Mouse (Mus musculus): ENCODE data around the gene Aqp9. TPM values are rescaled to one million over a fixed set of nuclear protein-coding genes. Genes with fewer than 3 reads are reported as not detected.

Gene Aqp9
- polyA plus RNA-seq, 1 experiment = 0.32 TPM

- no peaks in the 10 kb centered on the region for H3K79me2 ChIP-seq (ENCODE audit: control insufficient read depth, insufficient read depth)
- no peaks in the 10 kb centered on the region for H3K36me3 ChIP-seq (ENCODE audit: control insufficient read depth, insufficient read depth)
- TF ChIP-seq POLR2A (IDR thresholded peaks at IDR 0.05; ENCODE audit: insufficient read length, low read depth) (no peak), MAX (IDR thresholded peaks at IDR 0.05; ENCODE audit: low read depth) (no peak), E2F4 (IDR thresholded peaks at IDR 0.05; ENCODE audit: insufficient read depth) (no peak), CEBPB (IDR thresholded peaks at IDR 0.05; ENCODE audit: insufficient read depth, poor library complexity, severe bottlenecking) (no peak)
Measured at GRCm38 (mm10) chr9:71179964-71180700, 11.7 kb upstream of the Aqp9 start.

GRCm38 (mm10) chr9:71179276-71179896, 10.9 kb upstream of the Aqp9 start:
- no peak for TF ChIP-seq TCF12 (IDR thresholded peaks at IDR 0.05; ENCODE audit: insufficient read depth, poor library complexity, severe bottlenecking)
- no peak for TF ChIP-seq REST (IDR thresholded peaks at IDR 0.05; ENCODE audit: insufficient read depth, insufficient read length)
- TF ChIP-seq TCF3 (IDR thresholded peaks at IDR 0.05; ENCODE audit: insufficient read length, low read depth) = no peak
- no peak for TF ChIP-seq POLR2AphosphoS2 (IDR thresholded peaks at IDR 0.05; ENCODE audit: insufficient read length, low read depth)
- no peak for TF ChIP-seq CEBPB (IDR thresholded peaks at IDR 0.05; ENCODE audit: insufficient read depth, poor library complexity, severe bottlenecking)
- TF ChIP-seq MYOG (IDR thresholded peaks at IDR 0.05; ENCODE audit: control insufficient read depth in 1 of 3, insufficient read depth in 1 of 3, insufficient read length in 2 of 3, low read depth in 2 of 3) = no peak
- no peak for TF ChIP-seq SRF (IDR thresholded peaks at IDR 0.05; ENCODE audit: control insufficient read depth, insufficient read length, low read depth)
- no peak for TF ChIP-seq POLR2A (IDR thresholded peaks at IDR 0.05; ENCODE audit: insufficient read length, low read depth)
- TF ChIP-seq E2F4 (IDR thresholded peaks at IDR 0.05; ENCODE audit: insufficient read depth) = no peak
- no peak for TF ChIP-seq MYOD1 (IDR thresholded peaks at IDR 0.05; ENCODE audit: control insufficient read depth in 1 of 3, insufficient read length in 2 of 3, low read depth in 2 of 3)
- TF ChIP-seq MAX (IDR thresholded peaks at IDR 0.05; ENCODE audit: low read depth) = no peak
- TF ChIP-seq USF1 (IDR thresholded peaks at IDR 0.05; ENCODE audit: low read depth) = no peak
- Histone ChIP-seq H3K27me3 (ENCODE audit: control insufficient read depth, insufficient read depth, insufficient read length) (no peaks in the 10 kb centered on the region), H3K79me2 (ENCODE audit: control insufficient read depth, insufficient read depth) (no peaks in the 10 kb centered on the region), H3K4me2 (ENCODE audit: low read depth) (no peak overlapping the region), H3K4me3 (no peak overlapping the region), H3ac (ENCODE audit: control insufficient read depth, insufficient read length) (no peak overlapping the region), H3K36me3 (ENCODE audit: control insufficient read depth, insufficient read depth) (no peaks in the 10 kb centered on the region)

More at GRCm38 (mm10) chr9:71179964-71180700, 11.7 kb upstream of the Aqp9 start:
- H3ac ChIP-seq (ENCODE audit: control insufficient read depth, insufficient read length) = no peak overlapping the region
- no peak overlapping the region for H3K4me3 ChIP-seq
- no peak overlapping the region for H3K4me2 ChIP-seq (ENCODE audit: low read depth)
- no peaks in the 10 kb centered on the region for H3K27me3 ChIP-seq (ENCODE audit: control insufficient read depth, insufficient read depth, insufficient read length)

- no peak overlapping the region for H3K4me3 ChIP-seq
- no peak overlapping the region for H3K4me2 ChIP-seq (ENCODE audit: low read depth)
- no peaks in the 10 kb centered on the region for H3K36me3 ChIP-seq (ENCODE audit: control insufficient read depth, insufficient read depth)
- peaks cover 7% of the 10 kb centered on the region for H3K27me3 ChIP-seq (ENCODE audit: control insufficient read depth, insufficient read depth, insufficient read length)
- H3K79me2 ChIP-seq (ENCODE audit: control insufficient read depth, insufficient read depth) = no peaks in the 10 kb centered on the region
- no peak for TF ChIP-seq SRF (IDR thresholded peaks at IDR 0.05; ENCODE audit: control insufficient read depth, insufficient read length, low read depth)
- TF ChIP-seq TCF12 (IDR thresholded peaks at IDR 0.05; ENCODE audit: insufficient read depth, poor library complexity, severe bottlenecking) = no peak
- no peak for TF ChIP-seq MAX (IDR thresholded peaks at IDR 0.05; ENCODE audit: low read depth)
- TF ChIP-seq CEBPB (IDR thresholded peaks at IDR 0.05; ENCODE audit: insufficient read depth, poor library complexity, severe bottlenecking) = no peak
- TF ChIP-seq POLR2AphosphoS2 (IDR thresholded peaks at IDR 0.05; ENCODE audit: insufficient read length, low read depth) = no peak
- no peak for TF ChIP-seq TCF3 (IDR thresholded peaks at IDR 0.05; ENCODE audit: insufficient read length, low read depth)
- TF ChIP-seq USF1 (IDR thresholded peaks at IDR 0.05; ENCODE audit: low read depth) = no peak
- TF ChIP-seq POLR2A (IDR thresholded peaks at IDR 0.05; ENCODE audit: insufficient read length, low read depth) = no peak
- H3ac ChIP-seq (ENCODE audit: control insufficient read depth, insufficient read length) = no peak overlapping the region
Measured at GRCm38 (mm10) chr9:71175686-71176085, 7.2 kb upstream of the Aqp9 start.

DNA sequence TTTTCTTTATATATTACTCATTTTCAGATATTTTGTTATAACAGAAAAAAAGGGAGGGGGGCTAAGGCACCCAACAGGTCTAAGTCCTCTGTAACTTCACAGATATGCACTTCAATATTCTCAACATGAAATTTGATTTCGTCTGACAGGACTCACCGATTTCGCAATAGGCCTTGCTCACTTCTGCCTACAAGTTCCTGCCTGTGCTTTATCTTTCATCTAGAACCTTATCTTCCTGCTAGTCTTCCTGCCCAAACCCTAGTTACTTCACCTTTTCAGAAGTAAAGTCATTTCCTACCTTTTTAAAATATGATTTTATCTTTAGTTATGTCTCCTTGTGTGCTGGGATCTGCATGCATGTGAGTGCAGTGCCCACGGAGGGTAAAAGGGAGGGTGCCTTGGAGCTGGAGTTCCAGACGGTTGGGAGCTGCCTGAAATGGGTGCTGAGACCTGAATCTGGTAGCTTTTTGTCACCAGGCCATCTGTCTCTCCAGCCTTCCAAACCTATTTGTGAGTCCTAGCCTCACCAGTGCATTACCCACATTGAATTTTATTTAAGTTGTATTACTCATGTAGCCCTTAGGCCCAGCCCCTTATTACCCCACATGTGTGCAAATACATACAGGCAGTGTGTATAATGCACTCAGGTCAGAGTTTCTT, 6.0 kb upstream of the Aqp9 start:
- Histone ChIP-seq H3ac (ENCODE audit: control insufficient read depth, insufficient read length) (no peak overlapping the region), H3K4me2 (ENCODE audit: low read depth) (no peak overlapping the region), H3K36me3 (ENCODE audit: control insufficient read depth, insufficient read depth) (no peaks in the 10 kb centered on the region), H3K4me3 (no peak overlapping the region), H3K79me2 (ENCODE audit: control insufficient read depth, insufficient read depth) (no peaks in the 10 kb centered on the region), H3K27me3 (ENCODE audit: control insufficient read depth, insufficient read depth, insufficient read length) (peaks cover 7% of the 10 kb centered on the region)
- TF ChIP-seq REST (IDR thresholded peaks at IDR 0.05; ENCODE audit: insufficient read depth, insufficient read length) (no peak), CEBPB (IDR thresholded peaks at IDR 0.05; ENCODE audit: insufficient read depth, poor library complexity, severe bottlenecking) (0 out of 2 replicates have a peak, but pooled peaks have one; percentile 23)

GRCm38 (mm10) chr9:71173533-71173932, 5.1 kb upstream of the Aqp9 start:
- TF ChIP-seq TCF12 (IDR thresholded peaks at IDR 0.05; ENCODE audit: insufficient read depth, poor library complexity, severe bottlenecking) (no peak), MYOG (IDR thresholded peaks at IDR 0.05; ENCODE audit: control insufficient read depth in 1 of 3, insufficient read depth in 1 of 3, insufficient read length in 2 of 3, low read depth in 2 of 3) (no peak), MAX (IDR thresholded peaks at IDR 0.05; ENCODE audit: low read depth) (no peak), SRF (IDR thresholded peaks at IDR 0.05; ENCODE audit: control insufficient read depth, insufficient read length, low read depth) (no peak), POLR2AphosphoS2 (IDR thresholded peaks at IDR 0.05; ENCODE audit: insufficient read length, low read depth) (no peak), CEBPB (IDR thresholded peaks at IDR 0.05; ENCODE audit: insufficient read depth, poor library complexity, severe bottlenecking) (no peak), REST (IDR thresholded peaks at IDR 0.05; ENCODE audit: insufficient read depth, insufficient read length) (no peak), POLR2A (IDR thresholded peaks at IDR 0.05; ENCODE audit: insufficient read length, low read depth) (no peak), USF1 (IDR thresholded peaks at IDR 0.05; ENCODE audit: low read depth) (no peak), TCF3 (IDR thresholded peaks at IDR 0.05; ENCODE audit: insufficient read length, low read depth) (no peak), E2F4 (IDR thresholded peaks at IDR 0.05; ENCODE audit: insufficient read depth) (no peak), MYOD1 (IDR thresholded peaks at IDR 0.05; ENCODE audit: control insufficient read depth in 1 of 3, insufficient read length in 2 of 3, low read depth in 2 of 3) (no peak)
- H3K27me3 ChIP-seq (ENCODE audit: control insufficient read depth, insufficient read depth, insufficient read length) = peaks cover 7% of the 10 kb centered on the region
- no peak overlapping the region for H3K4me3 ChIP-seq
- no peak overlapping the region for H3K4me2 ChIP-seq (ENCODE audit: low read depth)
- H3K36me3 ChIP-seq (ENCODE audit: control insufficient read depth, insufficient read depth) = no peaks in the 10 kb centered on the region
- no peak overlapping the region for H3ac ChIP-seq (ENCODE audit: control insufficient read depth, insufficient read length)
- no peaks in the 10 kb centered on the region for H3K79me2 ChIP-seq (ENCODE audit: control insufficient read depth, insufficient read depth)
